Mouse (Mus musculus) thymus, postnatal 25 days (tissue): Measurements from ENCODE around the gene Chst5.
A peak's percentile ranks its signal among the peaks of the same experiment; 100 is the strongest.
"Not testable (repeated sequence)": the region's sequence is repeated elsewhere in the genome, so short reads cannot be mapped to it uniquely, and the experiment has no call there.

Source experiments
- DNase-seq: peaks from one replicate; pipeline ENCODE4 v3.0.0; 2022

The Chst5 gene

DNA sequence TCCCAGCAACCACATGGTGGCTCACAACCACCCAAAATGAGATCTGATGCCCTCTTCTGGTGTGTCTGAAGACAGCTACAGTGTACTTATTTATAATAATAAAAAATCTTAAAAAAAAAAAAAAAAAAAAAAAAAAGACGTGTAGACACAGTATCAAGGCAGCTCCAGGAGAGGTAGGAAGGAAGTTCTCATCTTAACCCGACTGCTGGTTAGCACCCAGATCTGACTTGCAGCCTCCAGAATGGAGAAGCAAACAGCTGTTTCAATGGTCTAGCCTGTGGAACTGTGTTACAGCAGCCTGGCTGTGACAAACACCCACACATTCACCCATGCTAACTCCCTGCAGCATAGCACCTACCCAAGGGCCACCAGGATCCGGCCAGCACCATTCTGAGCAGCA lies 39.9 kb downstream of the Chst5 start:
- no peak for DNase-seq

DNA sequence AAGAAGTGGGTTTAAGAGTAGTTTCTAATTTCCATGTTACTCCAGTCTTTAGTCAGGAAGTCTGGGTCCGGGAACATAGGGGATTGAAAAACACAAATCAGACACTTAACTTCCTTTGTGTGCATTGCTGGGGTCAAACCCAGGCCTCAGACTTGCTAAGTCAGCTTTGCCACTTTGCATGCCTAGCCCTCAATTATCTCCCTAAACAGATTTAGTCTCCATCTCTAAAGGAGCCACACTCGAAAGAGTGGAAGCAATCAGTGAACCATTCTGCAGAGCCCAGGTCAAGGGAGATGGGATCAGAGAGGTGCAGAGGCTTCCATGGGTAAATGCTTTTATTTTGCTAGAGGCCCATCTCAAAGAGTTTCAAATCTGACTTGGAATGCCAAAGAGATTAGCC lies 41.6 kb downstream of the Chst5 start:
- DNase-seq, result no peak

DNA sequence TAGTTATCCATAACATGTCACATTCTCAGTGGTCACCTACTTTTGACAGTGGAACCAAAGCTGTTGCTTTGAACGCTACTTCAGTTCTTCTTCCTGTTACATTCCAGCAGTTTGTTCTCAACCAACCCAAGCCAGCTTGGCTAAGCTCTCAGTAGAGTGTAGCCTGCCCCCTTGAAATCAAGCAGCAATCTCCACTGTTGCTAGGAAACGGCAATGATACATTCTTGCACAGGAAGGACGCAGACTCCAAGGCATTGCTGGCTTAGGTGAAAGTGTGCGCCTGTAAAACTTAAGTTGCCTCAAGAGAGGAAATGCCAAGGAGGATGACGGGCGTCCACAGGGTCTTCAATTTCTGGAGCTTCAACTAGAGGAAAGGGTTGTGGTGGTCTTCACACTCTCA lies 44.4 kb downstream of the Chst5 start:
- no peak for DNase-seq

DNA sequence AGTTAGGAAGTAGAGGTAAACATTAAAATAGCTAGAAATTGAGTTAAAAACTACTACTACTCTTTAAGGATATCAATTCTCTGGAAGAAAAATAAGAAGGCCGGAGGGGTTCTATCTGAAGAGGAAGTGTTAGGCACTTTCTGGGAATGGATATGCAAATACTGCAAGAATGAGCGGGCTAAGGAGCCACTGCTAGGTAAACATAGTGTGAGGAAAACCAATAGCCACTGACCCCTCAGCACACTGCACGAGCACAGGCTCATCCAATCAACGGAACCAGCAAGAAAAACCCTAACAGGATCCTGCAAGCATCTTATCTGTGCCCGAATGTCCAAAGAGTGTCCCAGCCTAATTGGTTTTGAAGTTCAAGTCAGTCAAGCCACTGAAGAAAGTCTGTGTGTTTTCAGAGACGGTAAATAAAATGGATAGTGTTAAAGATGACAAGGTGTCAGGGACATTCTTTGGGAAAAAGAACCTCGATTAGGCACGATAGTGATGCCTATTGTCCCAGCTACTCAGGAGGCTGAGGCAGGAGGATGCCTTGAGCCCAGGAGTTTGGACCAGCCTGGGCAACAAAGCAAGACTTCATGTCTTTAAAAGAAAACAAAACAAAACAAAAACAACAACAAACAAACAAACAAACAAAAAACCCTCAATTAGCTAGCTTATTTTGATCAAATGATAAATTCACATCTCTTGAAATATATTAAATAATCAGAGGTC lies 45.0 kb downstream of the Chst5 start:
- no peak for DNase-seq

DNA sequence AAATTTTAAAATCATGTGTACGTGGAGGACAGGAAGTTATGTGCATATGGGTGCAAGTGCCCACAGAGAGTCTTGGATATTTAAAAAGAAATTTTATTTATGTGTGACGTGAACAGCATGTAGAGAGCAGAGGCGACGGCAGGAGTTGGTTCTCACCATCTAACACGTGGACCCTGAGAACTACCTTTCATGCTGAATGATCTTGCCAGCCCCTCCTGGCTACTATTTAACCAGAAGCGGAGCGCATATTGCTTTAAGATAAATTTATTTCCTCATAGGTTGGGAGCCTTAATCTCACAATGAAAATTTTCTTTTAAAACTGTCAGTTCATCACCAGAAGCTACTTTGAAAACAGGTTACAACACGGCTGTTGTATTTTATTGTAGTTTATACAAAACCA lies 45.6 kb downstream of the Chst5 start:
- DNase-seq, result no peak

DNA sequence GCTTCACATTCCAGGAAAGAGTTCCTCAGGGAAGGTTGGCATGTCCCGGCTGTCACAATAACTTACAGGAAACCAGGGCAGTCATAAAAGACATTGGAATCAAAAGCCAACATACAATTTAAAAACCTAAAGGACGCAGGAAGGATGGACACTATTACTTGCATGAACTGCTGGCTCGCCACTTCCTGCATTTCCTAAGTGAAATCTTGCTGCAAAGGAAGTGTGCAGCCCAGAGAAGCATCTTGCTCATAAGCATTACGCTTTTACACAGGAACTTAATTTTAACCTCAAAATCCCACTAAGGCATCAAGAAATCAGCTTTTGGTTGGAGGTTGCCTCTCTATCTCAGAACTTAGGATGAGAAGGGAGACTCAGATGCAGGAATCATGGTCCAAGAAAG lies 47.0 kb downstream of the Chst5 start:
- DNase-seq, result no peak

DNA sequence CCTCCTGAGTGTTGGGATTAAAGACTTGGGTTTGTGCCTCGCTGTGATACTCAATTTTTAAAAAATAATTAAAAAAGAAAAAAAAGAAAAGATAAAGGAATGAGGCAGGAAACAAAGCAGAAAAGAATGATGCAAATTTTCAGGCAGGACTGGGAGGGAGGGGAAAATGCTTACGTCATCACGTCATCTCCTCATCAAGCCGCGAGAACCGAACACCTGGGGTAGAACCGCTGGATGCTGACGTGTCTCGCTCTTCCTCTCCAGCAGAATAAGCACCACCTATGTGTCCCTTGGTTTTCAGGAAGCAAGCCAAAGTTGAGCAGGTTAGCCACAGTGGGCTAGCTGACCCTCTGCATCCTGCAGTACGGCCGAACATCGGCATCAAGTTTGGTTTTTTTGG lies 54.3 kb downstream of the Chst5 start:
- no peak for DNase-seq

DNA sequence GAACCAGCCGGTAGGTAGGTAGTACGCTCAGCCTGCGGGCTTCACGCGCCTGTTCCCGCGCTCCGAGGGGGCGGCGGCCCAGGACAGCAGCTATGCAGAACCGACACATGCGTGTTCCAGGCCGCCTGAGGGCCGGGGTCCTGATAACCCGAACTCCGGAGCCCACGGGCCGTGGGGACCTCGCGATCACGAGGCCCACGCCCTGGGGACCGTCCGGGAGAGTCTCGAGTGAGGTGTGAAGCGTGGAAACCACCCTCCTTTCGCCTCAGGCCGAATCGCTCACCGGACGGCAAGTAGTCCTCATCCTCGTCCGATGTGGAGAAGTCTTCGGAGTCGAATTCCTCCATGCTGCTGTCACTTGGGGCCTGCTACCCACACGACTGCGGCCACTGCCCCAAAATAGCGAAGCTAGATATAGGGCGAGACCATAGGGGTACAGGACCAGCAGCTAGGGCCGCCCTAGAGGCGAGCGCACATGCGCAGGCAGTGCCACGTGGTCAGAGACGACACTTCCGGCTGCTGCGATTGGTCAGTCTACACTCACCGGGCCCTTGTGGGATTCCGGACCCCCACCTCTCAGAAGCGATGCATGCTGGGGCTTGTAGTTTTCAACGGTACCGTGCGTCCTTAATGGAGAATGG lies 56.3 kb downstream of the Chst5 start, which contains the start of gene Cfdp1:
Gene Cfdp1 (minus strand): TSS at position 431 of the 641 bp plus-strand sequence.
- DNase-seq, result peak; percentile 95

DNA sequence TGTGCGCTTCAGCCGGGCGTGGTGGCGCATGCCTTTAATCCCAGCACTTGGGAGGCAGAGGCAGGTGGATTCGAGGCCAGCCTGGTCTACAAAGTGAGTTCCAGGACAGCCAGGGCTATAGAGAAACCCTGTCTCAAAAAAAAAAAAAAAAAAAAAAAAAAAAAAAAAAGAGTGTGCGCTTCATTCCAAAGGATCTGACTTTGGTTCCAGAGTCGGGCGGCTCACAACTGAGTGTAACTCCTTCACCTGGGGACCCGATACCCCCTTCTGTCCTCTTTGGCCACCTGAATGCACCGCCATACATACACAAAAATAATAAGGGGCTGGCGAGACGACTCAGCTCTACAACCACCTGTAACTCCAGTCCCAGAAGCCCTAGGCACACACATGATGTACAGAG lies 57.0 kb downstream of the Chst5 start:
- not testable (repeated sequence) for DNase-seq

DNA sequence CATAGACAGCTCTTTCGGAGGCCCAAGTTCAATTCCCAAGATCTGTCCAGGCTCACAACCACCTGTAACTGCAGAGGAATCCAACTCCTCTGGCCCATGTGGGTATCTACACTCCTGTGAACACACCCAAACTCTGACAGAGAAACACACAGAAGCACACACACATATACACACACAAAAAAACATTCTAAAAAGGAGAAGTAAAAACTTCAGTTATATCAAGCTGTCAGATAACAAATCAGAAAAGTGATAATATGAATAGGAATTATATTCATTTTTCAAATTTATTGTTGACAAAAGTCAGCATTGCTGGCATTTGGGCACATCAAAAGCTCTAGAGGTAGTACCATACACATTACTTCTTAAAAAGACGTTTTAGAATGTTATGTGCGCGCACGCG lies 63.5 kb downstream of the Chst5 start:
- DNase-seq, result no peak
